20 mouse cellular contexts compared by ENCODE assay signal in the genomic region with DNA sequence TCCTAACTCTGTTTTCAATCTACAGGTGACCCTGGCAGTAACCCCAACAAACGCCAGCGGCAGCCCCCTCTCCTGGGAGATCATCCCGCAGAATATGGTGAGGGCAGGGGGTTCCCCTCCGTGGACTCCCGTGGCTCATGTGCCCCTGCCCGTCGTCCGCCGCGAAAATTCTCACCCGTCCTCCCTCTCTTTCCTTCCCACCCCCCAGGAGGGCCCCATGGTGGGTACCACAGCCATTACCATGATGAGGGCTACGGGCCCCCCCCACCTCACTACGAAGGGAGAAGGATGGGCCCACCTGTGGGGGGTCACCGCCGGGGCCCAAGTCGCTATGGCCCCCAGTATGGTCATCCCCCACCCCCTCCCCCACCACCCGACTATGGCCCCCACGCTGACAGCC. TPM values are rescaled to one million over a fixed set of nuclear protein-coding genes. Genes with fewer than 3 reads are reported as not detected.
A peak's percentile ranks its signal among the peaks of the same experiment; 100 is the strongest.
DNase-seq lines count a peak whose midpoint lies in the region; ATAC-seq and TF ChIP-seq lines count a peak whose summit lies in the region.
"Had no signal": no experiment of that assay in that cellular context is flagged by ENCODE, and none has a peak within 500 bp of the region (broad histone marks: within the 10 kb centered on the region; RNA-seq: fewer than 3 reads in every experiment).

No protein-coding gene starts in this region.

- H3K9me3 ChIP-seq in kidney, embryonic 14.5 days (ENCODE audit: control insufficient read depth, low read length): no peaks in the 10 kb centered on the region
- H3K9me3 ChIP-seq in neural tube, embryonic 12.5 days: no peaks in the 10 kb centered on the region
- no peaks in the 10 kb centered on the region for H3K9me3 ChIP-seq in neural tube, embryonic 15.5 days (replicated peaks)
- H3K9me3 ChIP-seq in stomach, postnatal 0 days (ENCODE audit: control insufficient read depth, low read length): no peaks in the 10 kb centered on the region
- H3K9me3 ChIP-seq: heart, embryonic 15.5 days; limb, embryonic 15.5 days; lung, embryonic 15.5 days; stomach, embryonic 15.5 days had no signal

- 0 out of 2 replicates have a peak overlapping the region, but pooled peaks have one; percentile 13 for H3K9ac ChIP-seq in kidney, embryonic 14.5 days (ENCODE audit: low read depth, low read length)
- 0 out of 2 replicates have a peak overlapping the region, but pooled peaks have one; percentile 5 for H3K9ac ChIP-seq in neural tube, embryonic 12.5 days
- no peak overlapping the region for H3K9ac ChIP-seq in neural tube, embryonic 15.5 days (replicated peaks)
- H3K9ac ChIP-seq in stomach, postnatal 0 days (ENCODE audit: low read length): no peak overlapping the region
- H3K9ac ChIP-seq: heart, embryonic 15.5 days; limb, embryonic 15.5 days; lung, embryonic 15.5 days; stomach, embryonic 15.5 days had no signal

- DNase-seq in cerebellum, postnatal 10 days: peak; percentile 43 to 47
- DNase-seq in cerebellum, postnatal 14 days: no peak
- no peak for DNase-seq in kidney, postnatal 36 days
- no peak for DNase-seq in stomach, postnatal 0 days (ENCODE audit: low spot score)
- no peak for DNase-seq in urinary bladder, postnatal 10 days (ENCODE audit: low spot score)
- DNase-seq: adrenal gland, postnatal 10 days; cerebellum, adult 8-10 months; gastrocnemius, postnatal 36 days; kidney, adult 9 months; layer of hippocampus, adult 9-11 months; thymus, postnatal 4 days had no signal

- WGBS in kidney, embryonic 14.5 days: 86% methylated on average over 18 of the region's 18 CpGs
- 83% methylated on average over 18 of the region's 18 CpGs for WGBS in neural tube, embryonic 12.5 days
- WGBS in neural tube, embryonic 15.5 days: 83% methylated on average over 18 of the region's 18 CpGs
- 76% methylated on average over 18 of the region's 18 CpGs for WGBS in stomach, postnatal 0 days

- peaks cover 95% of the 10 kb centered on the region for H3K36me3 ChIP-seq in kidney, embryonic 14.5 days (ENCODE audit: control insufficient read depth, insufficient read depth, low read length)
- peaks cover 92% of the 10 kb centered on the region for H3K36me3 ChIP-seq in neural tube, embryonic 12.5 days
- H3K36me3 ChIP-seq in neural tube, embryonic 15.5 days: peaks cover 93% of the 10 kb centered on the region
- H3K36me3 ChIP-seq in stomach, postnatal 0 days (ENCODE audit: control insufficient read depth, insufficient read depth, low read length): peaks cover 78% of the 10 kb centered on the region

- H3K4me3 ChIP-seq in kidney, embryonic 14.5 days (ENCODE audit: low read length): no peak overlapping the region
- H3K4me3 ChIP-seq in neural tube, embryonic 12.5 days: no peak overlapping the region
- H3K4me3 ChIP-seq in neural tube, embryonic 15.5 days (replicated peaks): no peak overlapping the region
- H3K4me3 ChIP-seq in stomach, postnatal 0 days (ENCODE audit: low read depth, low read length): no peak overlapping the region
- H3K4me3 ChIP-seq: heart, embryonic 15.5 days; limb, embryonic 15.5 days; lung, embryonic 15.5 days; stomach, embryonic 15.5 days had no signal

- TF ChIP-seq CTCF in stomach, postnatal 0 days (IDR thresholded peaks at IDR 0.05; ENCODE audit: low read depth): no peak

- H3K27me3 ChIP-seq in kidney, embryonic 14.5 days (ENCODE audit: control insufficient read depth, insufficient read depth, low read length): no peaks in the 10 kb centered on the region
- no peaks in the 10 kb centered on the region for H3K27me3 ChIP-seq in neural tube, embryonic 12.5 days (replicated peaks)
- no peaks in the 10 kb centered on the region for H3K27me3 ChIP-seq in neural tube, embryonic 15.5 days (replicated peaks)
- no peaks in the 10 kb centered on the region for H3K27me3 ChIP-seq in stomach, postnatal 0 days (ENCODE audit: control insufficient read depth, insufficient read depth, low read length)
- H3K27me3 ChIP-seq: heart, embryonic 15.5 days; limb, embryonic 15.5 days; lung, embryonic 15.5 days; stomach, embryonic 15.5 days had no signal

- H3K4me2 ChIP-seq in kidney, embryonic 14.5 days (replicated peaks; ENCODE audit: low read depth, low read length): no peak overlapping the region
- 0 out of 2 replicates have a peak overlapping the region, but pooled peaks have one; percentile 27 for H3K4me2 ChIP-seq in neural tube, embryonic 12.5 days (replicated peaks)
- H3K4me2 ChIP-seq in neural tube, embryonic 15.5 days: no peak overlapping the region
- no peak overlapping the region for H3K4me2 ChIP-seq in stomach, postnatal 0 days (replicated peaks; ENCODE audit: low read depth)
- H3K4me2 ChIP-seq: heart, embryonic 15.5 days; limb, embryonic 15.5 days; lung, embryonic 15.5 days; stomach, embryonic 15.5 days had no signal

- peaks cover 26% of the 10 kb centered on the region for H3K4me1 ChIP-seq in kidney, embryonic 14.5 days (ENCODE audit: control insufficient read depth, insufficient read depth, low read length)
- H3K4me1 ChIP-seq in neural tube, embryonic 12.5 days: peaks cover 61% of the 10 kb centered on the region
- peaks cover 59% of the 10 kb centered on the region for H3K4me1 ChIP-seq in neural tube, embryonic 15.5 days
- H3K4me1 ChIP-seq in stomach, postnatal 0 days (replicated peaks; ENCODE audit: control insufficient read depth, insufficient read depth): no peaks in the 10 kb centered on the region

- TF ChIP-seq EP300 in stomach, postnatal 0 days (optimal IDR thresholded peaks at IDR 0.05): no peak

- no peak for ATAC-seq in kidney, embryonic 14.5 days (ENCODE audit: low FRiP score, low TSS enrichment)
- ATAC-seq in neural tube, embryonic 12.5 days (ENCODE audit: low FRiP score, low read depth): no peak
- ATAC-seq in neural tube, embryonic 15.5 days (ENCODE audit: low FRiP score): no peak
- ATAC-seq in stomach, postnatal 0 days (ENCODE audit: low FRiP score, low TSS enrichment): no peak
- ATAC-seq: hindbrain, embryonic 16.5 days had no signal

- no peak overlapping the region for H3K27ac ChIP-seq in kidney, embryonic 14.5 days (ENCODE audit: low read depth, low read length)
- 0 out of 2 replicates have a peak overlapping the region, but pooled peaks have one; percentile 9 for H3K27ac ChIP-seq in neural tube, embryonic 12.5 days
- H3K27ac ChIP-seq in neural tube, embryonic 15.5 days (replicated peaks): no peak overlapping the region
- 0 out of 2 replicates have a peak overlapping the region, but pooled peaks have one; percentile 24 for H3K27ac ChIP-seq in stomach, postnatal 0 days (replicated peaks)
- H3K27ac ChIP-seq: heart, embryonic 15.5 days; limb, embryonic 15.5 days; lung, embryonic 15.5 days; stomach, embryonic 15.5 days had no signal

RNA-seq across cellular contexts. Expression of a gene that starts 6.6 kb away (rescaled TPM):
- polyA plus RNA-seq in kidney, embryonic 14.5 days (2014; fragmentation: Nextera tagmentation; extraction: Ambion mirVana): 134 and 150 TPM in 2 replicates
- 82.2 and 89.2 TPM in 2 replicates for polyA plus RNA-seq in neural tube, embryonic 12.5 days (2016; fragmentation: Nextera tagmentation; extraction: Ambion mirVana)
- polyA plus RNA-seq in neural tube, embryonic 15.5 days (2015; fragmentation: Nextera tagmentation; extraction: Ambion mirVana): 91.4 and 114 TPM in 2 replicates
- 426 and 435 TPM in 2 replicates for polyA plus RNA-seq in stomach, postnatal 0 days (2015; fragmentation: Nextera tagmentation; extraction: Ambion mirVana)

RNA-seq across cellular contexts. Expression of a gene that starts 10.1 kb away (rescaled TPM):
- 283 and 322 TPM in 2 replicates for polyA plus RNA-seq in kidney, embryonic 14.5 days (2014; fragmentation: Nextera tagmentation; extraction: Ambion mirVana)
- 264 and 338 TPM in 2 replicates for polyA plus RNA-seq in neural tube, embryonic 12.5 days (2016; fragmentation: Nextera tagmentation; extraction: Ambion mirVana)
- polyA plus RNA-seq in neural tube, embryonic 15.5 days (2015; fragmentation: Nextera tagmentation; extraction: Ambion mirVana): 158 and 164 TPM in 2 replicates
- polyA plus RNA-seq in stomach, postnatal 0 days (2015; fragmentation: Nextera tagmentation; extraction: Ambion mirVana): 153 and 156 TPM in 2 replicates

RNA-seq across cellular contexts. Expression of a gene that starts 15.2 kb away (rescaled TPM):
- polyA plus RNA-seq in kidney, embryonic 14.5 days (2014; fragmentation: Nextera tagmentation; extraction: Ambion mirVana): 3.8 and 3.9 TPM in 2 replicates
- polyA plus RNA-seq in neural tube, embryonic 12.5 days (2016; fragmentation: Nextera tagmentation; extraction: Ambion mirVana): 4.6 and 4.9 TPM in 2 replicates
- polyA plus RNA-seq in neural tube, embryonic 15.5 days (2015; fragmentation: Nextera tagmentation; extraction: Ambion mirVana): 5.4 and 85.2 TPM in 2 replicates
- 469 and 489 TPM in 2 replicates for polyA plus RNA-seq in stomach, postnatal 0 days (2015; fragmentation: Nextera tagmentation; extraction: Ambion mirVana)

RNA-seq across cellular contexts. Expression of a gene that starts 29.7 kb away (rescaled TPM):
- 2.9 and 5.6 TPM in 2 replicates for polyA plus RNA-seq in kidney, embryonic 14.5 days (2014; fragmentation: Nextera tagmentation; extraction: Ambion mirVana)
- 2.8 TPM in 2 replicates for polyA plus RNA-seq in neural tube, embryonic 12.5 days (2016; fragmentation: Nextera tagmentation; extraction: Ambion mirVana)
- 2.9 and 7.0 TPM in 2 replicates for polyA plus RNA-seq in neural tube, embryonic 15.5 days (2015; fragmentation: Nextera tagmentation; extraction: Ambion mirVana)
- 2.1 and 2.6 TPM in 2 replicates for polyA plus RNA-seq in stomach, postnatal 0 days (2015; fragmentation: Nextera tagmentation; extraction: Ambion mirVana)

RNA-seq across cellular contexts. Expression of a gene that starts 45.2 kb away (rescaled TPM):
- 1.1 and 4.0 TPM in 2 replicates for polyA plus RNA-seq in kidney, embryonic 14.5 days (2014; fragmentation: Nextera tagmentation; extraction: Ambion mirVana)
- polyA plus RNA-seq in neural tube, embryonic 12.5 days (2016; fragmentation: Nextera tagmentation; extraction: Ambion mirVana): 2.1 and 3.0 TPM in 2 replicates
- polyA plus RNA-seq in neural tube, embryonic 15.5 days (2015; fragmentation: Nextera tagmentation; extraction: Ambion mirVana): 3.3 and 4.8 TPM in 2 replicates
- polyA plus RNA-seq in stomach, postnatal 0 days (2015; fragmentation: Nextera tagmentation; extraction: Ambion mirVana): 296 and 301 TPM in 2 replicates
- polyA plus RNA-seq: small intestine, adult 2 months had no signal

Comparison
In these comparisons a context has a peak if more than half of its experiments do, and no peak if none do; other contexts are left out.
1. DNase-seq: peak in cerebellum, postnatal 10 days (2 of 2); none in cerebellum, postnatal 14 days (0 of 2), kidney, postnatal 36 days (0 of 2), stomach, postnatal 0 days (single experiment) and urinary bladder, postnatal 10 days (single experiment).
2. H3K27ac ChIP-seq: peak in neural tube, embryonic 12.5 days (single experiment) and stomach, postnatal 0 days (single experiment); none in kidney, embryonic 14.5 days (single experiment) and neural tube, embryonic 15.5 days (single experiment).
3. H3K9ac ChIP-seq: peak in kidney, embryonic 14.5 days (single experiment) and neural tube, embryonic 12.5 days (single experiment); none in neural tube, embryonic 15.5 days (single experiment) and stomach, postnatal 0 days (single experiment).